Mouse (Mus musculus) inflammation-experienced regulatory T-cells, adult 6 months (primary cell): ENCODE measurements around the gene Brwd3. TPM values are rescaled to one million over a fixed set of nuclear protein-coding genes. Genes with fewer than 3 reads are reported as not detected.

Source experiments
- ATAC-seq: one replicate; pipeline ENCODE4 v1.8.0; 2017
- polyA plus RNA-seq, 3 experiments: library from polyadenylated mRNA; unstranded; fragments of 100-300 nt; shearing (Covaris generic); gene quantifications; one replicate each; pipeline ENCODE4 v1.2.1; 2017

Gene Brwd3
- 1 to 10 TPM; 3.5 to 5.0 (median 4.1) TPM for polyA plus RNA-seq

- ATAC-seq: peak; percentile 91
These were observed at the start of gene Brwd3 for GRCm38 (mm10) chrX:108834090-108834774. Gene Brwd3, minus strand, starts transcription at chrX:108834372.

DNA sequence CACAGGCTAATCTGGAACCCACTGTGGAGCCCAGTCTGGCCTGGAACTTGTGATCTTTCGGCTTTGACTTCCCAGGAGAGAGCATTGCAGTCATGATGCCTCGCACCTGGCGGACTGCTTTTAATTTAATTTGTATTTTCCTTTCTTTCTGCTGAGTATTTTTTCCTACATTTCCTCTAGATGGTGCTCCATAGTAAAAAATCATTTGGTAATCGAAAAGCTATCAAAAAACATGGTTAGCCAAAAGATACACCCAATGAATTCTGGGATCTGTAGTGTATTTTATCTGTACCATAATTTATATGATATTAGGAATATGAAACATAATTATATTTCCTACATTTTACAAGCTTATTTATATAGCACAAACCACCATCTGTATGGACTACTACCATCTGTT lies 28.5 kb upstream of the Brwd3 start:
- no peak for ATAC-seq

DNA sequence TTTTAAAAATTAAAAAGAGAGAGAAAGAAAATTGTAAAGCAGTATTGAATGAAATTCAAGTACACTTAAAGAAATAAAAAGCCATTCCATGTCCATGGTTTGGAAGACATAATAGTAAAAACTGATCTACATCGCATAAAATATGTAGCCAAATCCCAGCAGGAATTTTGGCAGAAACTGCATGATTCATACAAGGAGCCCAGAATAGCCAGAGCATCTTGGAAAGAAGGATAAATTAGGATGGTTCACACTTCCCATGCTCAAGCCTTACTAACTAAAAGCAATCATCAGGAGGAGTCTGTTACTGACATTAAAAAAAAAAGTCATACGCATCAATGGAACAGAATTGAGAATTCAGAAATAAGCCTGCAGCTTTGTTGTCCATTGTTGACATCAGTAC lies 8.5 kb upstream of the Brwd3 start:
- no peak for ATAC-seq

- ATAC-seq: no peak
These were observed 2.2 kb upstream of the Brwd3 start for GRCm38 (mm10) chrX:108836416-108836815.

GRCm38 (mm10) chrX:108835233-108835632 lies 1.1 kb upstream of the Brwd3 start:
- ATAC-seq: no peak

DNA sequence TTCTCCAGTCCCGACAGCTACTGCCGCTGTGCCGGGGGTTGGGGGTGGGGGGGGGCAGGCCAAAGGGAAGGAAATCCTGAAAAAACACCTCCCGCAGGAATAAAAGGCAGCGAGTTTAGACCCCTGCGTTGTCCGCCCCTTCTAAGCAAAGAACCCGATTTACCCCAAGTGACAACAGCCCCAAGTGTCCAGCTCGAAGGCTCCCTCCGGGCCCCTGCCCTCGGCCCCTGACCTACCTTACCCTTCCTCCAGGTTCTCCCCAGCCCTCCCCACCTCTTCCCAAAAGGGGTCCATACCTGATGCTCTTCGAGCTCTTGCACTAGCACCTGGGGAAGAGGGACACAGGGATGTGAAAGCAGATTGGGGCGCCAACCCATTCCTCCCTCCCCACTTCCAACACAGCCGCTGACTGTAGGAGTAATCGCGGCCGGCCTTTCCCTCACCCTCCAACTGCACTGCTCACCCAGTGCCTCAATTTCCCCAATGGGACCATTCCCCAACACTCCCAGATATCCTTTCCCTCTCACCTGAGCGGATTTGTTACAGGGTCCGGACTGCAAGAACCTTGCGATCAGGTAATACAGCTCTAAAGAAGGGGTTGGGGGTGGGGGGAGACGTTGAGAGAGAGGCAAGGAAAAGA lies 671 bp downstream of the Brwd3 start:
- peak; percentile 1 for ATAC-seq

GRCm38 (mm10) chrX:108832674-108833189 lies 1.4 kb downstream of the Brwd3 start:
- ATAC-seq: peak; percentile 74

GRCm38 (mm10) chrX:108831231-108831630 lies 2.9 kb downstream of the Brwd3 start:
- no peak for ATAC-seq

DNA sequence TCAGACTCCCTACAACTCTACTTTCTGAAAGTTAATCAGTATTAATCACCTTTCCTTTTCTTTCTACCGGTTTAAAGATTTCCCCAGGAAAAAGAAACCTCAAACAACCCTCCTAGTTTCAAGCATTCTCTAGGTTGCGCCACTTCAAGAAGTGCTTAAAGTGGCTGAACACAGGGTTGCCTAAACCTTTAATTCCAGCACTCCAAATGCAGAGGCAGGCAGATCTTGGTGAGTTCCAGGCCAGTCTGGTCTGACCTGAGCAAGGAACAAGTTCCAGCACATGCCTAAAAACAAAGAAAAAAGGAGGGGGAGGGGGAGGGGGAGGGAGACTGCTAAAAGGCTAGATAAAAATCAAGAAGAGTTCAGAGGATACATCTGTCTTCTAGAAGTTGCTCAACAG lies 6.1 kb downstream of the Brwd3 start:
- no peak for ATAC-seq

DNA sequence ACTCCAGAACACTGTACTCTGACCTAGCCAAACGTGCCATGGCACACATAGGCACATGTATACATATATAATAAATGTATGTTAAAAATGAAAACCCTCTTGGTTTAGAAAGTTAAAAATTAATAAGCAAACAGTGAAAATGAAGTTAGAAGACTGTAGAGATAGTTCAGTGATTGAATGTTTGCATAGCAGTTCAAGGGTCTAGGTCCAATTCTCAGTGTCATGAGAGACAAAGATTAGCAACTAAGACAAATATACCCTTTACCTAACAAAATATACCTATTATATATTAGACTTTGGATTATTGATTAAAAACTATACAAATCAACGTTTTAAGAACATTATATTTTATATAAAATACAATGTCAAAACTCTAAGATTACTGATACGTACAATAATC lies 36.9 kb downstream of the Brwd3 start:
- ATAC-seq: no peak

DNA sequence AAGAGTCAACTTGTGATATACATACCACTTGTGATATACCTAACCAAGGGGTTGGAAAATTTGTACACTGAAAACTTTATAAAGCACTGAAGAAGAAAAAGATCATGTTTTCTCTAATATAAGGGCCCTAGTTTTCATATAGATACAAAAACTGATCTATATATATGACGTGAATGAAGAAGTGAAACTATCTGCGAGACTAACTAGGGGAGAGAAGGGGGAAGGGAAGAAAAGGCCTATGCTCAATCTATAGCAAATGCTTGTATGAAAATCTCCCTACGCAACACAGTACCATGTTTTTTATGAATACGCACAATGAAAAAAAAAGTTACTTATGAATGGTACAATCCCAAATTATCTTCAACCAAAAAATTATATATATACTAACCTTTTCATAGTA lies 50.4 kb downstream of the Brwd3 start:
- no peak for ATAC-seq

GRCm38 (mm10) chrX:108731755-108732154 lies 102.4 kb downstream of the Brwd3 start:
- no peak for ATAC-seq

DNA sequence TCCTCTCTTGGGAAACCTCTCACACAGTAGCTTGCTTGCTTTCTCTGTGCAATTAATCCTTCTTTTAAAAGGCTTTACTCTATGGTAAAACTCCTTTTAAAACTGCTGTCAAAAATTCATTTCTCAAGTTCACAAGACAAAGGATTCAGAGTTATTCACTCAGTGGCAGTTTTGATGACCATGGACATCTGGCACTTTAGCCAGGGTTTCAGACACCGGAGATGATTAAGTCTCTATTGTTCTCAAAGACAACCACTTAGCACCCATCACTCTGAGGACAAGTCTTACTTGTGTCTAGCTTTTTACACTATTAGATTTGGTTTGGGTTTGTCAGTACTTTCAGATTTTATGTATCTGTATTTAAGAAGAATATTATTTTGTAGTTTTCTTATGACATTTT lies 104.6 kb downstream of the Brwd3 start:
- ATAC-seq: no peak

DNA sequence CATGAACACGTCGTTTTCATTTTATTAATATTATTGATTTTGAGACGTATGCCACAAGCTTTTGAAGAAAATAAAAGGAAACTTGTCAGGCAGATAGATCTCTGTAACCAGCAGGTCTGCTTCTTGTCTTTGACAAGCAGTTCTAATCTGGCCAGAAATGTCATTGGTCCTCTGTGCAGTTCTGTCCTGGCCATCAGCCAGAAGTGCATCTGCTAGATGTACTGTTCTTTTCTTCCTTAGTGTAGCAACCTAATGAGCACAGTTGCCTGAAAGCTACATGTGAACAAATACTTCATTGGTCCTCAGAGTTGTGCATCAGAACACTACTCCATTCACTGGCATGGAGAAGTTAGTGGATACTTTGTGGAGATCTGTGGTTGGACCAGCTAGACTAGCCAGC lies 105.1 kb downstream of the Brwd3 start:
- no peak for ATAC-seq

DNA sequence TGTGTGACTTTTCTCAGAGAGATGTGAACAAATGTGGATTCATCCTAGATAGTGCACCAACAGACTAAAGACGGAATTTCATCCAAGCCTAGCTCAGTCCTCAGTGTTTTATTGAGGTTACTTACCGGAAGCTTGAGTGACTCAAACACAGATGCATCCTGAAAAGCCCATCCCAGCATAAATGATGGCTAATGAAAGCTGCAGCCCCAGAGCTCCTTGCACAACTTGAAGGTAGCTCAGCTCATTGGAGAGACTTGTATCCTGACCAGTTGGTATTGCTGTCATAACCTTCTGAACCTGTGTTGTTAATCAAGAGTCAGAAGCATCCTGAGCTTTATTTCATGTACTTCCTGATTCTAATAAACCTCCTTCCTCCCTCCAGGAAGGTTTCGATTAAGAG lies 105.8 kb downstream of the Brwd3 start:
- ATAC-seq: no peak

DNA sequence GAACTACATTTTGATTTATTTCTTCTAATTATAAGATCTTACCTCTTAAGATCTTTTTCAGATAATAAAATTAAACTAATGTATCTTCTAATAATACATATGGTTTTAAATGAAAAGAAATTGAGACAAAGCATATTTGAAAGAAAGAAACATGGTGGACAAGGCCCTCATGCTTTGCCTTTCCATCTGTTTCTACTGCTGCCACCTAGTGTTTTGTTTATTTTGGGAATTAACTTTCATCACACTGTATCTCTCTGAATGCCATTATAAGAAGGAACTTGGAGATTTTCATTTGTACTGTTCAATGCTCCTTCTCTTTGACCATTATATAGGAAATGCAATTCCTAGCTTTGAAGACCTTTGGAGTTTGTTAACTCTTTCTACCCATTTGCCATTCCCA lies 109.9 kb downstream of the Brwd3 start:
- ATAC-seq: no peak

GRCm38 (mm10) chrX:108722447-108722846 lies 111.7 kb downstream of the Brwd3 start:
- no peak for ATAC-seq

- ATAC-seq: no peak
These were observed 129.9 kb downstream of the Brwd3 start for GRCm38 (mm10) chrX:108704312-108704711.

Other genes with a start within 250 kb of the Brwd3 start
- not detected for gene Gm379, start 169.5 kb downstream of the Brwd3 start, polyA plus RNA-seq
- 10 to 100 TPM; 13.1 to 45.0 (median 23.0) TPM for gene Hmgn5, start 179.0 kb upstream of the Brwd3 start, polyA plus RNA-seq